Mouse (Mus musculus) G1E (cell line): ENCODE data around the gene Plxnd1. TPM values are rescaled to one million over a fixed set of nuclear protein-coding genes. Genes with fewer than 3 reads are reported as not detected.

Experiments
- ATAC-seq: 2 replicates; pipeline ENCODE4 v1.8.0; 2016; ENCODE audit warnings: mild to moderate bottlenecking; ENCODE audit not compliant: insufficient number of reproducible peaks, poor library complexity, low FRiP score, severe bottlenecking; ENCODE audit errors: extremely low read depth
- DNase-seq: peaks from one replicate; pipeline ENCODE4 v3.0.0; 2012; ENCODE audit warnings: low spot score
- H3K27me3 ChIP-seq: 2 replicates; pipeline ENCODE4 v1.6.1; 2012; ENCODE audit warnings: mild to moderate bottlenecking, low read length, inconsistent platforms; ENCODE audit not compliant: insufficient read depth
- H3K36me3 ChIP-seq: replicated peaks from 2 replicates; pipeline ENCODE3; 2012; ENCODE audit warnings: mild to moderate bottlenecking, inconsistent platforms
- H3K4me1 ChIP-seq: 2 replicates; pipeline ENCODE4 v1.6.1; 2012; ENCODE audit warnings: low read depth, low read length, inconsistent platforms, mixed read lengths; ENCODE audit not compliant: insufficient read depth
- H3K4me3 ChIP-seq: 2 replicates; pipeline ENCODE4 v1.5.1; 2012; ENCODE audit warnings: low read depth, mild to moderate bottlenecking, inconsistent platforms, low read length, moderate library complexity, mixed read lengths
- H3K9me3 ChIP-seq: replicated peaks from 2 replicates; pipeline ENCODE4 v1.6.1; 2012; ENCODE audit warnings: inconsistent platforms
- CTCF ChIP-seq: IDR thresholded peaks from 2 replicates; pipeline ENCODE4 v1.5.1; 2012; ENCODE audit warnings: low read depth, low read length, inconsistent platforms, mixed read lengths
- GATA1 ChIP-seq: IDR thresholded peaks from 2 replicates; pipeline ENCODE4 v1.6.1; 2012; ENCODE audit warnings: borderline replicate concordance, low read length, inconsistent platforms, mixed read lengths
- GATA2 ChIP-seq: IDR thresholded peaks from 2 replicates; pipeline ENCODE4 v1.6.1; 2012; ENCODE audit warnings: low read depth, low read length, inconsistent platforms, borderline replicate concordance
- POLR2AphosphoS5 ChIP-seq: IDR thresholded peaks from 2 replicates; pipeline ENCODE4 v1.6.1; 2012; ENCODE audit warnings: low read depth, low read length, inconsistent platforms; ENCODE audit not compliant: insufficient replicate concordance
- TAL1 ChIP-seq: conservative IDR thresholded peaks from 2 replicates; pipeline ENCODE4 v1.6.1; 2012; ENCODE audit warnings: low read depth, low read length, inconsistent platforms, mixed read lengths
- polyA plus RNA-seq: library from polyadenylated mRNA; stranded (reverse); fragments of >175 nt; gene quantifications from 2 replicates; pipeline ENCODE4 v1.2.3, GENCODE M21; 2012
- total RNA-seq, 2 experiments: library from RNA; stranded (forward) in 1 of 2; stranded (reverse) in 1 of 2; fragments of 200-1000 nt in 1 of 2; fragments of >200 nt in 1 of 2; fragmentation: Nextera tagmentation in 1 of 2; gene quantifications; 2 replicates each; pipeline ENCODE4 v1.2.3; 2014 to 2017

Plxnd1 gene
- total and polyA plus RNA-seq, 3 experiments: 1.2 to 1.7 (median 1.5) TPM

DNA sequence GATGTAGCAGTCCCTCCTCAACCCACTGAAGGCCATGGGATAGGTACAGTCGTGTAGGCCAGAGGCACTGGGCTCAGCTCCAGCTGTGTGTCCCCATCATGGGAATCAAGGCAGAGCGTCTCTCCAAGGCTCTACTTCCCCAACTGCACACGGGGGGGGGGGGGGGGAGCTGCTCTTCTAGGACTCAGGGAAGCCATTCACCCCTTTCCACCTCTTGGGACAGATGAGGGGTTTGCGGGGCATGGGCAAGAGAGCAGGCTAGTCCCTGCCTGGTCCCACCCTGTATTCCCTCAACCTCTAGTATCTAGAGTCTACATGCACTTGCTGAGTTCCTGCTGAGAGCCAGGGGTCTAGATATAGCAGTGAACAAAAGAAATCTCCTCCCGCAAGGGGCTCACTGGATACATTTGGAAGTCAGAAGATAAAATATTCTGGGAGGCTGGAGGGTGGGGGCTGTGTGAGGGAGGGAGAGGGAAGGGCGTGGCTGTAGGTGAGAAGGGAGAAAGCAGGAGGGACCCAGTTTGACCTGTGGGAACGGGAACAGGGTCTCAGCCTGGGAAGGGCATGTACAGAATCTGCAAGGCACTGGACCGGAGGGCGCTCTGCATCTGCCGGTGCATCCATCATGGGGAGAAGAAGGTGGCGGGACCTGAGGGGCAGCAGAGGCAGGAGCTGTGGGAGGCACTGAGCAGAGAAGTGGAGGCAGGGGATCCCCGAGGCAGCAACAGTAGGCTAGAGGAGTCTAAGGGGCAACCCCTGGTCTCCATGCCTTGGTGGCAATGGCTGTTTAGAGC is 7.7 kb upstream of the Plxnd1 start:
- TF ChIP-seq POLR2AphosphoS5 (no peak), TAL1 (no peak), GATA2 (no peak), CTCF (no peak), GATA1 (no peak)

DNA sequence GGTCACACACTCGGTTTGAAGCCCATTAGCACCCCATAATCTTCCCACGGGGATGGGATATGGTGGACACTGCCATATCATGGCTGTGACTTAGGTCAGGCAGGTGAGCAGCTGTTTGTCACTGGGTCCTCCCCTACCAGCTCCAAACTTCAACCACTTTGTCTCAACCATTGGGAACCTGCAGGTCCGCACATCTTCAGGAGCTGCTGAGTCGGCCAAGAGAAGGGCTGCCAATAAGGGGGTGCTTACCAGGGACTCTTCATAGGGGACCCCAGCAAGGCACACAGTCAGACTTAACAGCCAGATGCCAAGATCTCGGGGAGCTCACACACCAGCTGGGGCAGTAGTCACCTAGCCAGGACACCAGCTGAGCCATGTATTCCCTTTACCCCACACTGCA is 6.0 kb upstream of the Plxnd1 start:
- peaks cover 51% of the 10 kb centered on the region for H3K27me3 ChIP-seq
- ATAC-seq: no peak
- peaks cover 30% of the 10 kb centered on the region for H3K4me1 ChIP-seq
- H3K36me3 ChIP-seq: no peaks in the 10 kb centered on the region
- DNase-seq: no peak
- no peaks in the 10 kb centered on the region for H3K9me3 ChIP-seq
- no peak for TF ChIP-seq GATA1
- TF ChIP-seq POLR2AphosphoS5: no peak
- no peak for TF ChIP-seq CTCF
- no peak for TF ChIP-seq TAL1
- no peak for TF ChIP-seq GATA2
- H3K4me3 ChIP-seq: no peak overlapping the region

More for the DNA sequence above, 7.7 kb upstream of the Plxnd1 start:
- peaks cover 52% of the 10 kb centered on the region for H3K27me3 ChIP-seq
- no peak overlapping the region; the same call in 1 of the 2 replicates for H3K4me3 ChIP-seq
- H3K4me1 ChIP-seq: peaks cover 27% of the 10 kb centered on the region
- H3K36me3 ChIP-seq: no peaks in the 10 kb centered on the region
- DNase-seq (no peak), ATAC-seq (no peak)
- H3K9me3 ChIP-seq: no peaks in the 10 kb centered on the region

DNA sequence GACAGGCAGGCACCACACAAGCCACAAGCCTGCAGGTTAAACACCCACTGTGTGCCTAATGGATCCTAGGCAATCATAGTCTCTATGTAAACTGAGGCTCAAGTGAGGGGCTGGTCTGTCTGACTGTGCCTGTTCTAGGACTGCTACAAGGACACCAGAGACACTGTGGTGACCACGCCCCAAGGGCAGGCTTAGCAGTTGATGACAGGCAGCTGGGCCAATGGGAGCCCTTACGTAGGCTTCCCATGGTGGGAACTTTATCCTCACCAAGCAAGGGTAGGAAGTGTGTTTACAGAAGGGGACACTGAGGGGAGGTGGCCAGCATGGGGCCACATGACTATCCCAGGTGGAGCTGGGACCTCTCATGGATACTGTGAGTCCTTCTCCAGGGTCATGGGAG is 4.4 kb upstream of the Plxnd1 start:
- no peak for DNase-seq
- no peaks in the 10 kb centered on the region for H3K36me3 ChIP-seq

DNA sequence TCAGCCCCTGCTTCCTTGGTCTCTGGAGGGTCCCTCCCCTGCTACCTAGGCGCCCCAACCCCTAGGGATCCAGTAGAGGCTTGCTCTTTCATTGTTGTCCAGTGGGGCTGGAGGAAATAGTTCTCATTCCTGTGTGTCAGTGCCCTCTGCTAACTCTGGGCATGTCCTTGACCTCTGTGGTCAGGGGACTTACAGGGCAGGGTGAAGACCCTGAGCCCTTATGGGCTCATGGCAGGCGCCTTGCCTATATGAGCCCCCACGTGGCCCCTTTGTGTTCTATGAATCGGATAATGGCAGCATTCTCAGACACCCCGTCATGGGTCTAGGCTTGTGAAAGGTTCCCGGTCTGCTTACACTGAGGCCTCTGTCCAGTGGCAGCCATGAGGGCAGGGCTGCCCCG is 4.0 kb upstream of the Plxnd1 start:
- H3K36me3 ChIP-seq: no peaks in the 10 kb centered on the region
- peaks cover 7% of the 10 kb centered on the region for H3K9me3 ChIP-seq
- no peak for ATAC-seq
- no peak for DNase-seq
- TF ChIP-seq GATA1: no peak
- TF ChIP-seq POLR2AphosphoS5: no peak
- no peak for TF ChIP-seq TAL1
- no peak for TF ChIP-seq CTCF
- no peak for TF ChIP-seq GATA2
- no peak overlapping the region for H3K4me3 ChIP-seq
- peaks cover 45% of the 10 kb centered on the region for H3K27me3 ChIP-seq
- H3K4me1 ChIP-seq: peaks cover 30% of the 10 kb centered on the region

More for the DNA sequence above, 4.4 kb upstream of the Plxnd1 start:
- Histone ChIP-seq H3K4me1 (peaks cover 30% of the 10 kb centered on the region), H3K4me3 (no peak overlapping the region), H3K9me3 (peaks cover 2% of the 10 kb centered on the region), H3K27me3 (peaks cover 45% of the 10 kb centered on the region)
- TF ChIP-seq GATA1 (no peak), TAL1 (no peak), CTCF (no peak)
- no peak for ATAC-seq

DNA sequence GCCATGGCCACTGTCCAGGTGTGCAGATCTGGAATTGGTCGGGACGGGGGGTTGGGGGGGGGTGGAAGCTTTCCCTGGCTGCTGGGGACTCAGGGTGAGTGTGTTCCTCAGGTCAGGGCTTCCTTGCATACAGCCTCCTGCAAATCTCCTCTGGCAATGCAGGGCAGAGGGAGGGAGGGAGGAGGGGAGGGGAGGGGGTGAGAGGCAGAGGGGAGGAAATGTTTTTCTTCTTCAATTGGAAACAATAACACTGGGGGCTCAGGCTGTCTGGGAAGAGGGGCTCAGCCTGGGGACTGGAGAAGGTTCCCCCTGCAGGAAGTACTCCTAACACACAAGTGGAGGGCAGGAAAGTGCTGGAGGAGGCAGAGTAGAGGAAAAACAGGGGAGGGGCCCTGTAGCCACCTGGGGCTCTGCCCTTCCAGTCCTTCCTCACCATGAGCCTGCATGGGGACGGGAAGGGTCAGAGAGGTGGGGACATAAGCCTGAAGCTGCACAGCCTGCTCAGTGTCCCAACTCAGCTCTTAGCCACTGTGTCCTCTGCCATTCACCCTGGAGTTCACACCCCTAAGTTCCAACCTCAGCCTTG is 3.0 kb upstream of the Plxnd1 start:
- DNase-seq: no peak
- TF ChIP-seq GATA2 (no peak), POLR2AphosphoS5 (no peak), CTCF (no peak), TAL1 (no peak), GATA1 (no peak)
- Histone ChIP-seq H3K36me3 (no peaks in the 10 kb centered on the region), H3K27me3 (peaks cover 47% of the 10 kb centered on the region), H3K4me1 (peaks cover 28% of the 10 kb centered on the region), H3K9me3 (peaks cover 15% of the 10 kb centered on the region), H3K4me3 (no peak overlapping the region)
- no peak for ATAC-seq

DNA sequence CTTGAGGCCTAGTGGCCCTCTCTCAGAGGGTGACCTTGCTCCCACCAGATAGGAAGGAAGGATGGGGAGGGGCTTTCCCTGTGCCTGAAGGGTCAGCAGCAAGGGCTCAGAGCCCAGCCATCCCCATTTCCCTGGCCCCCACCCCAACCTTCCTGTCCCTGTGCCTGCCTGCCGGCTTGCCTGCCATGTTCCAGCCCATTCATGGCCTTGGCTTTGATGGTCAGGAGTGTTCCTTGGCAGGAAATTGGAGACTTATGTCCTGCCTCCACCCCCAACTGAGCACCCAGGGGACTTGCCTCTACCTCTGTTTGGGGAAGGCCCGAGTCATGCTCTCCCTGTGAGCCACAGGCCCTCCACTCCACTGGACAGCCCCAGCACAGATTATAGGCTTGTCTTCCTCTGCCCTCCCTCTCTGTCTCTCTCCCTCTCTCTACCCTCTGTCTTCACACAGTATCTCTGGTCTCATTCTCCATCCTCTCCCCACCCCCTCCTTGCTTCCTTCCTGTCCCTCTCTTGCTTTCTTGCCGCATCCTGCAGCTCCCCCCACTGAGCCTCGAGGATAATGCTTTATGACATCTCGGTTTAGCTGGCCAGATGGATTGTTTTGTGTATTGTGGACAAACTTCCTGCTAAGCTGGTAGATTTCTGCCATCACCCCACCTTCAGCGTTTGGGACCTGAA is 1.5 kb upstream of the Plxnd1 start:
- TF ChIP-seq POLR2AphosphoS5: no peak
- no peak for TF ChIP-seq GATA2
- TF ChIP-seq CTCF: no peak
- no peak for TF ChIP-seq TAL1
- TF ChIP-seq GATA1: no peak
- H3K9me3 ChIP-seq: peaks cover 15% of the 10 kb centered on the region
- H3K27me3 ChIP-seq: peaks cover 45% of the 10 kb centered on the region
- no peak for DNase-seq
- H3K4me3 ChIP-seq: no peak overlapping the region
- peaks cover 26% of the 10 kb centered on the region for H3K4me1 ChIP-seq
- no peaks in the 10 kb centered on the region for H3K36me3 ChIP-seq
- ATAC-seq: no peak
